Mouse (Mus musculus) olfactory bulb, adult 2 months (tissue): ENCODE results near the gene Zfp512b.

Experiments used
- CTCF ChIP-seq: fragments of 200-500 bp; IDR thresholded peaks from 2 replicates; pipeline ENCODE4 v1.5.1; 2012; ENCODE audit warnings: low read depth, mild to moderate bottlenecking, low read length, moderate library complexity; ENCODE audit not compliant: insufficient read depth
- POLR2A ChIP-seq: fragments of 200-500 bp; IDR thresholded peaks from 2 replicates; pipeline ENCODE4 v1.6.1; 2012; ENCODE audit warnings: mild to moderate bottlenecking, low read depth, low read length, moderate library complexity; ENCODE audit not compliant: insufficient read depth

GRCm38 (mm10) chr2:181570375-181570774 is 22.2 kb downstream of the Zfp512b start:
- no peak for TF ChIP-seq POLR2A
- no peak for TF ChIP-seq CTCF
